Mouse (Mus musculus): Measurements from ENCODE around the gene AY761185. TPM values are rescaled to one million over a fixed set of nuclear protein-coding genes. Genes with fewer than 3 reads are reported as not detected.
"Not testable (repeated sequence)": the region's sequence is repeated elsewhere in the genome, so short reads cannot be mapped to it uniquely, and the experiment has no call there.

Gene AY761185
- not detected in 2 replicates for polyA plus RNA-seq (2012)

DNA sequence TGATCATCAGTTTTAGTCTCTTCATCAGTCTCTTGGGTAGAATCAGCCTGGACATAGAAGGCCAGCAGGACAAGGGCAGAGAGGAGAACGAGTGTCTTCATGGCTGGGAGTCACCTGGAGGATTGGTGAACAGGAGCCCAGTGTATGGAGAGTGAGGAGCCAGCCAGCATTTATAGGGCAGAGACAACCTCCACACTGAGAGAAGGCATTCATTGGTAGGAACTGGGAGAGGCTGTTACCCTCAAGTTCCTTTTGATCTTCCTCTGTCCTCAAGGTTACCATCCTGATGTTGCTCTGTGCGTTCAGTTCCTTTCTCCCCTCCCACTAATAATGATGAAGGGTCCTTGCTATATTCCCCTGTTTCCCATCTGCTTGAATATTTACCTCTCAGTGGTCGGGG lies at the start of gene AY761185:
AY761185 (minus strand) TSS at position 101 of the 400 bp plus-strand sequence.
- TF ChIP-seq GATA1 (IDR thresholded peaks at IDR 0.05; ENCODE audit: low read length) (no peak), TAL1 (IDR thresholded peaks at IDR 0.05; ENCODE audit: low read length) (no peak)
- Histone ChIP-seq H3K36me3 (ENCODE audit: control insufficient read depth) (no peaks in the 10 kb centered on the region), H3K4me1 (ENCODE audit: control insufficient read depth) (no peaks in the 10 kb centered on the region), H3K4me3 (replicated peaks) (no peak within 1 kb of the TSS), H3K27me3 (ENCODE audit: control insufficient read depth) (no peaks in the 10 kb centered on the region), H3K9me3 (ENCODE audit: control insufficient read depth, low read length) (no peaks in the 10 kb centered on the region)

DNA sequence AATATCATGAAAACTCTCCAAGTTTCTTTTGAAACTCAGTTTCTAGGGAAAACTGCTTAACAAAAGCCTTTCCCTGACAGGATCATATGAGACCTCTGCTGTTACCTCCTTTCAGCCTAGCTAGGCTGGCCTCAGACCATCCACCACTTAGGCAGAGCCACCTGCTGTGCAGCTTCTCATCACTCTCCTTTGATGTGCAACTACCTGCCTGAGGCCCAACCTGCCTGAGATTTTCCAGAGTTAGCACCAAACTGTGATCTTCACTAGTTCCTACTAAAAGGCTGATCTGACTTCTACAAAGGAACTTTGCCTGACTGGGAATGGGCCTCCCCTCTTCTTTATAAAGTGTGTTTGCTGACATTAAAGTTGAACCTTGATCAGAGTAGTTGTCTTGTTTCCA lies 49.5 kb upstream of the AY761185 start:
- H3K4me3 ChIP-seq (replicated peaks); H3K9me3 ChIP-seq (ENCODE audit: control insufficient read depth, low read length); H3K4me1 ChIP-seq (ENCODE audit: control insufficient read depth); H3K27me3 ChIP-seq (ENCODE audit: control insufficient read depth); H3K36me3 ChIP-seq (ENCODE audit: control insufficient read depth): not testable (repeated sequence)

DNA sequence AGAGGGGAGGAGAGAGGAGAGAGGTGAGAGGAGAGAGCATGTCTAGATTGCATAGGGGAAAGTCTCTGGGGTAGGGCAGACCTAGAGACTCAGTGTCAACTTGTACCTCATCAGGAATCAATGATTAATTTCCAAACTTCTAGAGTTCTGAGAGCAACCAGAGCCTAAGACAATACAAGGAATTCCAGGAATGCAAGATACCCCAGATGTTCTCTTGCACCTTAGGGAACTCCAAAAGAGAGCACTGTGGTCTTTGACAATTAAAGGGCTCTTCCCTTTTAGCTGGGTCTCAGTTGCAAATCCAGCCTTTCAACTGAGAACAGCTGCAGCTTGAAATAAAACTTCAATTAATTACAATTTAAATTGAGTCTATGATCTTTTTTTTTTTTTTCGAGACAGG lies 35.3 kb upstream of the AY761185 start:
- H3K36me3 ChIP-seq (ENCODE audit: control insufficient read depth) = no peaks in the 10 kb centered on the region
- TF ChIP-seq GATA1 (IDR thresholded peaks at IDR 0.05; ENCODE audit: low read length) = no peak
- TF ChIP-seq TAL1 (IDR thresholded peaks at IDR 0.05; ENCODE audit: low read length) = no peak
- no peaks in the 10 kb centered on the region for H3K4me1 ChIP-seq (ENCODE audit: control insufficient read depth)
- no peaks in the 10 kb centered on the region for H3K9me3 ChIP-seq (ENCODE audit: control insufficient read depth, low read length)
- H3K27me3 ChIP-seq (ENCODE audit: control insufficient read depth) = no peaks in the 10 kb centered on the region
- no peak overlapping the region for H3K4me3 ChIP-seq (replicated peaks)

DNA sequence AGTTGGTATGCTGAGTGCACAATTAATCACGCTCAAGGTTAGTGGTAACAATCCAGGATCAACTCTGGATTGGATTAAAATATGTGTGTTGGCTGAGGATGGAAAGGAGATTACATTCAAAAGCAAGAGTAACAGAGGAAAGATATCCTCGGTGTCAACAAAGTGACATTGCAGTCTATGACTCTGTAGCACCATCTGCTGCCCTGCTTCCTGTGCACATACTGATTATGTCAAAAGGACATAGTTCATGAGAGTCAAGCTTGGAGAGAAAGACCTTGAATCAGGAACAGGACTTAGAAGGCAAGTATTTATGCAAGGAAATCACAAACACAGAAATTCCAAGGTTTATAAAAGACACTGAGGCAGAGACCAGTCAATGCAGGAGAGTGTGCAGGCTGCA lies 20.0 kb upstream of the AY761185 start:
- TF ChIP-seq GATA1 (IDR thresholded peaks at IDR 0.05; ENCODE audit: low read length) (no peak), TAL1 (IDR thresholded peaks at IDR 0.05; ENCODE audit: low read length) (no peak)
- H3K4me1 ChIP-seq (ENCODE audit: control insufficient read depth) = no peaks in the 10 kb centered on the region
- H3K4me3 ChIP-seq (replicated peaks) = no peak overlapping the region
- no peaks in the 10 kb centered on the region for H3K9me3 ChIP-seq (ENCODE audit: control insufficient read depth, low read length)
- no peaks in the 10 kb centered on the region for H3K36me3 ChIP-seq (ENCODE audit: control insufficient read depth)
- no peaks in the 10 kb centered on the region for H3K27me3 ChIP-seq (ENCODE audit: control insufficient read depth)

DNA sequence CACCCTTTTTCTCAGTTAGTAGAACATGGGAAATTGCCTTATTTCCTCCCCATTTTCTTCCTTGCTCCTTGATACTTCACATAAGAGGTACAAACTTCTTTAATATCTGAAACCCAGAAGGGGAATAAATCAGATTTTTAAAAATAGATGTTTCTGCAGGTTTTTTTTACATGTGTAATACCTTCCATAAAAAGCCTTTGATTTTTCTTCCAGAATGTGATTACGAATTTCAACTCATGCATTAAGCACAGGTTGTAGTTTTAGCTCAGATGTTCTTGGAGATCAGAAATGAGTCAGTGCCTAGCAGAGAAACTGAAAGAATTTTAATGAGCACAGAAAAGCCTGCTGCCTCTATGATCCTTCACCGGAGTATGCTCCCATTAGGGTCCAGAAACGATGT lies 22.5 kb downstream of the AY761185 start, which contains the start of gene Gm6040:
Gm6040 (minus strand) TSS at position 101 of the 400 bp plus-strand sequence.
- H3K9me3 ChIP-seq (ENCODE audit: control insufficient read depth, low read length) = no peaks in the 10 kb centered on the region
- H3K4me3 ChIP-seq (replicated peaks) = no peak within 1 kb of the TSS
- TF ChIP-seq TAL1 (IDR thresholded peaks at IDR 0.05; ENCODE audit: low read length) (no peak), GATA1 (IDR thresholded peaks at IDR 0.05; ENCODE audit: low read length) (no peak)
- H3K27me3 ChIP-seq (ENCODE audit: control insufficient read depth) = no peaks in the 10 kb centered on the region
- H3K4me1 ChIP-seq (ENCODE audit: control insufficient read depth) = no peaks in the 10 kb centered on the region
- H3K36me3 ChIP-seq (ENCODE audit: control insufficient read depth) = no peaks in the 10 kb centered on the region

DNA sequence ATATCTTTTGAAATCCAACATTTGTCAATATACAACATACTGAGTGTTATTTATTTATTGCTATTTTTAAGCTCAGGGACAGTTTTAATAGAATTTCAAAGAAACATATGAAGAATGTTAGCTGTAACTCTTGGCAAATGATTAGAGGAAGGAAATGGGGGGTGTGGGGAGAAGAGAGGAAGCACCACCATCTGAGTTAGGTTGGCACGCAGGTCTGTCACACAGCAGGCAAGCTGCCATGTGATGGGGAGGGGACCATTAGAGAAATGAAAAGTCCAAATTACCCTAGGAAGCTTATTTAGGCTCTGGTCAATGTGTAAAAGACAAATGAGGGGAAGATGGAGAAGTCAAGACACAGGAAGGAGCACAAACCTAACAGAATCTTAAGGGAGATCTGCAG lies 32.2 kb downstream of the AY761185 start:
- Histone ChIP-seq H3K4me3 (replicated peaks) (no peak overlapping the region), H3K4me1 (ENCODE audit: control insufficient read depth) (no peaks in the 10 kb centered on the region), H3K9me3 (ENCODE audit: control insufficient read depth, low read length) (no peaks in the 10 kb centered on the region), H3K27me3 (ENCODE audit: control insufficient read depth) (no peaks in the 10 kb centered on the region), H3K36me3 (ENCODE audit: control insufficient read depth) (no peaks in the 10 kb centered on the region)
- TF ChIP-seq GATA1 (IDR thresholded peaks at IDR 0.05; ENCODE audit: low read length) = no peak
- TF ChIP-seq TAL1 (IDR thresholded peaks at IDR 0.05; ENCODE audit: low read length) = no peak

DNA sequence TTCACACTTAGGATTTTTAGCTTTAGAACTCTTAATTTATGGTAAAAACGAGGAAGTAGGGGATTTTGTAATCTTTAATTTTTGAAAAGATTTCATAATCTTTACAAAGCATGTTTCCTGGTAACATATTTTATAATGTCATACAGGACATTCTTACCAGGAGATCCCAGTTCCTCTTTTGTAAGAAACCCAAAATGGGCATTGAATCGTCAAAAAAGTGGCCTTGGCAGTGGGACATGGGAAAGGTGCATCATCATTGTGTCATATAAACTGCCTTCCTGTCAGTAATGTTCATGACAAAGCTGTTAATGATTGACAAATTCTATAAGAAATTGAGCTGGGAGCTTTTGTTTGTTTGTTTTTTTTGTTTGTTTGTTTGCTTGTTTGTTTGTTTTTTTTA lies 36.3 kb downstream of the AY761185 start:
- no peaks in the 10 kb centered on the region for H3K9me3 ChIP-seq (ENCODE audit: control insufficient read depth, low read length)
- no peaks in the 10 kb centered on the region for H3K36me3 ChIP-seq (ENCODE audit: control insufficient read depth)
- TF ChIP-seq GATA1 (IDR thresholded peaks at IDR 0.05; ENCODE audit: low read length) (no peak), TAL1 (IDR thresholded peaks at IDR 0.05; ENCODE audit: low read length) (no peak)
- no peaks in the 10 kb centered on the region for H3K4me1 ChIP-seq (ENCODE audit: control insufficient read depth)
- no peaks in the 10 kb centered on the region for H3K27me3 ChIP-seq (ENCODE audit: control insufficient read depth)
- H3K4me3 ChIP-seq (replicated peaks) = no peak overlapping the region

DNA sequence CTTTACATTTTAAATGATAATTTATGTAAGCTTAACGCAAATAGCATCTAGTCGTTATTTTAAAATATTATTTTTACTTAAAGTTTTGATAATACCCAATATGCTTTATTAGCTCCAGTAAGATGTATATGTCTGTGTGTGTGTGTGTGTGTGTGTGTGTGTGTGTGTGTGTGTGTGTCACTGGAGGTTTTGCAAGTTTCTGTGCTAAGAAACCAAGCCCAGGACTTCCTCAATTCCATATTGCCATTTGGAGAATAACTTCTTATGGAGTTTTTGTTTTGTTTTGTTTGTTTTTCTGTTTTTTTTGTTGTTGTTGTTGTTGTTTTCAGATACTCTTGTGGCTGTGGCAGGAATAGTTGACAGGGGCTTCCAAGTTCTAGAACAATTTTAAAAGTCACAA lies 37.4 kb downstream of the AY761185 start:
- TF ChIP-seq TAL1 (IDR thresholded peaks at IDR 0.05; ENCODE audit: low read length) (no peak), GATA1 (IDR thresholded peaks at IDR 0.05; ENCODE audit: low read length) (no peak)

DNA sequence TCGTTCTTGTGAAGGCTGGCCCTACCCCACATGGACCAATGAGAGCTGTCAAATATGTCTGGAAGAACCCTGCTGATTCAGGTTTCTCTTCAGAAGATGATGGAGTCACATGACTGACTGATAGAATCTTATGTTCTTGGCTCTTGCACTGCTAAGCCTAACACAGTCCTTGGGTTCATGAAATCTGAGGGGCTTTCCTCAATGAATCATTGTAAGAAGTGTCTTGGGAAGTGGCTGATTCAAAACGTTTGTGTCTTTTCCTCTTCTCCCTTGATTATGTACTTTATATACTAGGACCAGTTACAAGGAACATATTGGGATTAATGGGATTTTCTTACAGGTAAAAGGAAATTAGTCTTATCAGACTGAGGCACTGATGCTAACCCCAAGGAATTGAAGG lies 42.0 kb downstream of the AY761185 start, which contains the start of gene Gm15056:
Gm15056 (minus strand) TSS at position 101 of the 400 bp plus-strand sequence.
- TF ChIP-seq TAL1 (IDR thresholded peaks at IDR 0.05; ENCODE audit: low read length) (no peak), GATA1 (IDR thresholded peaks at IDR 0.05; ENCODE audit: low read length) (no peak)
- H3K9me3 ChIP-seq (ENCODE audit: control insufficient read depth, low read length) = peaks cover 2% of the 10 kb centered on the region; the same call in 1 of the 2 replicates
- H3K27me3 ChIP-seq (ENCODE audit: control insufficient read depth) = no peaks in the 10 kb centered on the region
- H3K4me1 ChIP-seq (ENCODE audit: control insufficient read depth) = no peaks in the 10 kb centered on the region
- H3K4me3 ChIP-seq (replicated peaks) = no peak within 1 kb of the TSS
- H3K36me3 ChIP-seq (ENCODE audit: control insufficient read depth) = no peaks in the 10 kb centered on the region

More for the DNA sequence above, 37.4 kb downstream of the AY761185 start:
- Histone ChIP-seq H3K27me3 (ENCODE audit: control insufficient read depth) (no peaks in the 10 kb centered on the region), H3K4me1 (ENCODE audit: control insufficient read depth) (no peaks in the 10 kb centered on the region), H3K36me3 (ENCODE audit: control insufficient read depth) (no peaks in the 10 kb centered on the region), H3K9me3 (ENCODE audit: control insufficient read depth, low read length) (no peaks in the 10 kb centered on the region), H3K4me3 (replicated peaks) (no peak overlapping the region)

Other genes starting within 250 kb of the AY761185 start
- gene Defb33, start 52.0 kb downstream of the AY761185 start, polyA plus RNA-seq (2012) = not detected in 2 replicates
- not detected in 2 replicates for gene Gm15056, start 42.1 kb downstream of the AY761185 start, polyA plus RNA-seq (2012)
- gene Gm6040, start 22.6 kb downstream of the AY761185 start, polyA plus RNA-seq (2012) = not detected in 2 replicates
- not detected in 2 replicates for gene Defa21, start 80.8 kb upstream of the AY761185 start, polyA plus RNA-seq (2012)
- gene Defa23, start 110.3 kb upstream of the AY761185 start, polyA plus RNA-seq (2012) = not detected in 2 replicates
- gene Defa35, start 120.3 kb upstream of the AY761185 start, polyA plus RNA-seq (2012) = not detected in 2 replicates
- not detected in 2 replicates for gene Defa25, start 139.7 kb upstream of the AY761185 start, polyA plus RNA-seq (2012)
- gene Gm14851, start 151.3 kb upstream of the AY761185 start, polyA plus RNA-seq (2012) = not detected in 2 replicates
- gene Defa30, start 189.9 kb upstream of the AY761185 start, polyA plus RNA-seq (2012) = not detected in 2 replicates
- gene Defa22, start 217.6 kb upstream of the AY761185 start, polyA plus RNA-seq (2012) = not detected in 2 replicates
- gene Defa31, start 246.9 kb upstream of the AY761185 start, polyA plus RNA-seq (2012) = not detected in 2 replicates